26 mouse cellular contexts compared by ENCODE assay signal in the genomic region with DNA sequence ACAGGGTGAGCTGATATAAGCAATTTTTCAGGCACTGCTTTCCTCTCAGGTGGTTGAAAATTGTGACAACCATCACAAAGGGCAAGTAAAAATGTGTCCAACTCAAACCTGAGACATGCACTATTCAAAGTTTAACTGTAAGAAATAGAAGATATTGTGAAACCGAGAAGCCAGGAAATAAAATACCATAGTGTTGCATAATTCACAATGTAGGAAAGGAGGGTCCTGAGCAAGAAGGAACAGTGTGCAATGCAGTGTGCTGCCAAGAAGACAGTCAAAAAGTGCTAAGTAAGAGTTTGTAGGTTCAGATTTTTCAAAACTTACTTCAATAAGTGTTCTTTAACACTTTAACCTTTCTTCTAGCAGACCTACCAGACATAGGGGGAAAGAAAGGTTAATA.
"Had no signal": no experiment of that assay in that cellular context is flagged by ENCODE, and none has a peak within 500 bp of the region (broad histone marks: within the 10 kb centered on the region; RNA-seq: fewer than 3 reads in every experiment).

No protein-coding gene starts in this region.

- H3K9me3 ChIP-seq: heart, embryonic 13.5 days; heart, embryonic 15.5 days; hindbrain, embryonic 12.5 days; intestine, embryonic 15.5 days; limb, embryonic 10.5 days; limb, embryonic 12.5 days; liver, embryonic 13.5 days had no signal

- H3K27ac ChIP-seq: gastrocnemius, adult 2 months; heart, adult 2 months; heart, embryonic 13.5 days; heart, embryonic 15.5 days; hindbrain, embryonic 12.5 days; hindbrain, embryonic 14.5 days; intestine, embryonic 15.5 days; layer of hippocampus, adult 2 months; left cerebral cortex, adult 2 months; limb, embryonic 10.5 days; limb, embryonic 12.5 days; liver, embryonic 13.5 days had no signal

- DNase-seq: gastrocnemius, adult 2 months; gastrocnemius, postnatal 10 days; gastrocnemius, postnatal 25 days; heart, adult 11 months; heart, adult 2 months; heart, postnatal 14 days; heart, postnatal 36 days; kidney, adult 18-20 months; kidney, adult 8-10 months; kidney, postnatal 10 days; kidney, postnatal 25 days; kidney, postnatal 4 days; liver; liver, embryonic 13.5 days had no signal

- H3K27me3 ChIP-seq: heart, embryonic 13.5 days; heart, embryonic 15.5 days; hindbrain, embryonic 12.5 days; intestine, embryonic 15.5 days; limb, embryonic 12.5 days; liver, embryonic 13.5 days had no signal

- H3K4me1 ChIP-seq: heart, embryonic 13.5 days; heart, embryonic 15.5 days; hindbrain, embryonic 12.5 days; intestine, embryonic 15.5 days; limb, embryonic 10.5 days; limb, embryonic 12.5 days; liver, embryonic 13.5 days had no signal

- ATAC-seq: hindbrain, embryonic 16.5 days; inflammation-experienced regulatory T-cells, adult 6 months; intestine, embryonic 15.5 days; intestine, postnatal 0 days had no signal

- H3K36me3 ChIP-seq: heart, embryonic 13.5 days; heart, embryonic 15.5 days; hindbrain, embryonic 12.5 days; intestine, embryonic 15.5 days; limb, embryonic 10.5 days; limb, embryonic 12.5 days; liver, embryonic 13.5 days had no signal

- H3K4me3 ChIP-seq: gastrocnemius, adult 2 months; heart, adult 2 months; heart, embryonic 13.5 days; heart, embryonic 15.5 days; hindbrain, embryonic 12.5 days; intestine, embryonic 15.5 days; layer of hippocampus, adult 2 months; left cerebral cortex, adult 2 months; limb, embryonic 10.5 days; limb, embryonic 12.5 days; liver, embryonic 13.5 days had no signal
